Mouse (Mus musculus): ENCODE results near the gene Tbc1d22a. TPM values are rescaled to one million over a fixed set of nuclear protein-coding genes. Genes with fewer than 3 reads are reported as not detected.
A peak's percentile ranks its signal among the peaks of the same experiment; 100 is the strongest.
"Not testable (repeated sequence)": the region's sequence is repeated elsewhere in the genome, so short reads cannot be mapped to it uniquely, and the experiment has no call there.

Gene Tbc1d22a
- total and polyA plus RNA-seq, 2 experiments from 2014 or later: 9.7 to 31.4 TPM

GRCm38 (mm10) chr15:86205300-86205699 is 9.0 kb upstream of the Tbc1d22a start:
- H3K9me3 ChIP-seq (replicated peaks; ENCODE audit: control insufficient read depth, low read length): no peaks in the 10 kb centered on the region
- no peak for ATAC-seq (ENCODE audit: insufficient read depth, low read depth)
- 52% methylated on average over 2 of the region's 2 CpGs for WGBS
- H3K9ac ChIP-seq (replicated peaks; ENCODE audit: low read depth, low read length): no peak overlapping the region
- H3K4me3 ChIP-seq (ENCODE audit: low read depth, low read length): no peak overlapping the region
- 0 out of 2 replicates have a peak overlapping the region, but pooled peaks have one; percentile 54 for H3K27ac ChIP-seq (ENCODE audit: low read depth)
- H3K4me1 ChIP-seq (ENCODE audit: control insufficient read depth, insufficient read depth): peaks cover 19% of the 10 kb centered on the region
- TF ChIP-seq CTCF (IDR thresholded peaks at IDR 0.05; ENCODE audit: low read depth) (peak; percentile 55), EP300 (IDR thresholded peaks at IDR 0.05; ENCODE audit: low read depth) (no peak)
- DNase-seq (ENCODE audit: low spot score): no peak
- no peak overlapping the region for H3K4me2 ChIP-seq (ENCODE audit: low read depth, low read length)
- no peaks in the 10 kb centered on the region for H3K27me3 ChIP-seq (ENCODE audit: control insufficient read depth, insufficient read depth, low read length)
- H3K36me3 ChIP-seq (replicated peaks; ENCODE audit: control insufficient read depth, insufficient read depth, low read length): no peaks in the 10 kb centered on the region

GRCm38 (mm10) chr15:86206385-86206784 is 7.9 kb upstream of the Tbc1d22a start:
- Histone ChIP-seq H3K4me2 (ENCODE audit: low read depth, low read length) (no peak overlapping the region), H3K36me3 (replicated peaks; ENCODE audit: control insufficient read depth, insufficient read depth, low read length) (no peaks in the 10 kb centered on the region), H3K9me3 (replicated peaks; ENCODE audit: control insufficient read depth, low read length) (no peaks in the 10 kb centered on the region), H3K27me3 (ENCODE audit: control insufficient read depth, insufficient read depth, low read length) (no peaks in the 10 kb centered on the region), H3K4me1 (ENCODE audit: control insufficient read depth, insufficient read depth) (peaks cover 19% of the 10 kb centered on the region), H3K4me3 (ENCODE audit: low read depth, low read length) (no peak overlapping the region), H3K9ac (replicated peaks; ENCODE audit: low read depth, low read length) (no peak overlapping the region), H3K27ac (ENCODE audit: low read depth) (peak overlapping the region; percentile 72)
- WGBS: 59% methylated on average over 4 of the region's 4 CpGs
- no peak for DNase-seq (ENCODE audit: low spot score)
- ATAC-seq (ENCODE audit: insufficient read depth, low read depth): peak; percentile 56
- TF ChIP-seq EP300 (IDR thresholded peaks at IDR 0.05; ENCODE audit: low read depth) (0 out of 2 replicates have a peak, but pooled peaks have one; percentile 68), CTCF (IDR thresholded peaks at IDR 0.05; ENCODE audit: low read depth) (no peak)

GRCm38 (mm10) chr15:86212193-86212592 is 2.1 kb upstream of the Tbc1d22a start:
- not testable (repeated sequence) for H3K9me3 ChIP-seq (replicated peaks; ENCODE audit: control insufficient read depth, low read length); H3K27me3 ChIP-seq (ENCODE audit: control insufficient read depth, insufficient read depth, low read length); H3K9ac ChIP-seq (replicated peaks; ENCODE audit: low read depth, low read length); H3K27ac ChIP-seq (ENCODE audit: low read depth); H3K36me3 ChIP-seq (replicated peaks; ENCODE audit: control insufficient read depth, insufficient read depth, low read length); H3K4me2 ChIP-seq (ENCODE audit: low read depth, low read length); DNase-seq (ENCODE audit: low spot score); H3K4me3 ChIP-seq (ENCODE audit: low read depth, low read length); ATAC-seq (ENCODE audit: insufficient read depth, low read depth)
- 80% methylated on average over 5 of the region's 5 CpGs for WGBS
- H3K4me1 ChIP-seq (ENCODE audit: control insufficient read depth, insufficient read depth): peaks cover 16% of the 10 kb centered on the region

GRCm38 (mm10) chr15:86214549-86215201 is 416 bp downstream of the Tbc1d22a start:
- Histone ChIP-seq H3K4me1 (ENCODE audit: control insufficient read depth, insufficient read depth) (peaks cover 16% of the 10 kb centered on the region), H3K36me3 (replicated peaks; ENCODE audit: control insufficient read depth, insufficient read depth, low read length) (no peaks in the 10 kb centered on the region), H3K9ac (replicated peaks; ENCODE audit: low read depth, low read length) (peak overlapping the region; percentile 75), H3K4me3 (ENCODE audit: low read depth, low read length) (peak overlapping the region; percentile 90), H3K27me3 (ENCODE audit: control insufficient read depth, insufficient read depth, low read length) (no peaks in the 10 kb centered on the region), H3K4me2 (ENCODE audit: low read depth, low read length) (peak overlapping the region; percentile 99), H3K27ac (ENCODE audit: low read depth) (peak overlapping the region; percentile 92), H3K9me3 (replicated peaks; ENCODE audit: control insufficient read depth, low read length) (no peaks in the 10 kb centered on the region)
- no peak for DNase-seq (ENCODE audit: low spot score)
- TF ChIP-seq CTCF (IDR thresholded peaks at IDR 0.05; ENCODE audit: low read depth) (no peak), EP300 (IDR thresholded peaks at IDR 0.05; ENCODE audit: low read depth) (no peak)
- WGBS: 10% methylated on average over 25 of the region's 25 CpGs
- peak; percentile 49 for ATAC-seq (ENCODE audit: insufficient read depth, low read depth)

- H3K4me2 ChIP-seq (ENCODE audit: low read depth, low read length); H3K9ac ChIP-seq (replicated peaks; ENCODE audit: low read depth, low read length); H3K36me3 ChIP-seq (replicated peaks; ENCODE audit: control insufficient read depth, insufficient read depth, low read length); H3K4me3 ChIP-seq (ENCODE audit: low read depth, low read length); H3K9me3 ChIP-seq (replicated peaks; ENCODE audit: control insufficient read depth, low read length); ATAC-seq (ENCODE audit: insufficient read depth, low read depth); DNase-seq (ENCODE audit: low spot score); H3K27me3 ChIP-seq (ENCODE audit: control insufficient read depth, insufficient read depth, low read length); H3K27ac ChIP-seq (ENCODE audit: low read depth): not testable (repeated sequence)
- 71% methylated on average over 9 of the region's 9 CpGs for WGBS
- H3K4me1 ChIP-seq (ENCODE audit: control insufficient read depth, insufficient read depth): peaks cover 16% of the 10 kb centered on the region
Observed at GRCm38 (mm10) chr15:86216641-86217040, 2.4 kb downstream of the Tbc1d22a start.

Data from heart, postnatal 0 days (tissue).